Mouse (Mus musculus): ENCODE results near the gene Slc44a2.
"Not testable (repeated sequence)": the region's sequence is repeated elsewhere in the genome, so short reads cannot be mapped to it uniquely, and the experiment has no call there.

Gene Slc44a2

DNA sequence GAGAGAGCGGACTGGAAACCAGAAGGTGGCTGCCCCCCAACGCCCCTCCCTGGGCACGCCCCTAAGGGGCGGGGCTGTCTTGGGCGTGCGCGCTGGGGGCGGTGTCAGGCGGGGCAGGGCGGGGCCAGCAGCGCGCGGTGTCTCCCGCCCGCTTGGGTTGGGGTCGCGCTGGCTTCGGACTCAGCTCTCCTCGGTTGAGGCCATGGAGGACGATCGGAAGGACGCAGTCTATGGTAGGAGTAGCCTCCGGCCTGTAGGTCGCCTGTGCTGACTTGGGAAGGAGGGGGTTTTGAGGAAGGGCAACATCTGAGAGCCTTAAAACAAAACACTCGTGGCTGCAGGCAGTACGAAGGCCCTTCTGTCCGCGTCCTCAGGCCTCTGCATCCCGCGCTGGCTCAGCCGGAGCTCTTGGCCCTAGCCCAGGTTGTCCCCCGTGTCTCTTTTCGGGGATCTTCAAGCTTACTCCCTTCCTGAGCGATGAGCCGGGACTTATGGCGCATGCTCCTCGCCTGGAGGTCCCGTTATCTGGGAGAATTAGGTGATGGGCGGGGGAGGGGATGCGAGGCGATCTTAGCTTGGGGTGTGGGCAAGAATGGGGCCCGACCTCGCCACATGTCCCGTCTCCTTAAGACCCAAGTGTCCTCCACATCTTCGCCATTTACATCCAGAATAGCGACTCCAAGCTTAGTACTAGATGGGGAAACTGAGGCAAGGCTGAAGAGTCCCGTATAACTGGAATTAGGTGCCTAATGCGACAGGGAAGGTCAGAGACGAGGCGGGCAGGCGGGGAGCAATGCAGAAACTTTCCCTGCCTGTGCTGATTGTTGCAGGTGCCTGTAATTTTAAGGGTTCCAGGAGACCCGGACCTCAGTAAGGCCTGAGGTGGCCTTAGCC, at the start of gene Slc44a2:
Slc44a2 (plus strand) TSS at position 80 of the 894 bp plus-strand sequence.
- DNase-seq (ENCODE audit: low spot score): peak; percentile 88

DNA sequence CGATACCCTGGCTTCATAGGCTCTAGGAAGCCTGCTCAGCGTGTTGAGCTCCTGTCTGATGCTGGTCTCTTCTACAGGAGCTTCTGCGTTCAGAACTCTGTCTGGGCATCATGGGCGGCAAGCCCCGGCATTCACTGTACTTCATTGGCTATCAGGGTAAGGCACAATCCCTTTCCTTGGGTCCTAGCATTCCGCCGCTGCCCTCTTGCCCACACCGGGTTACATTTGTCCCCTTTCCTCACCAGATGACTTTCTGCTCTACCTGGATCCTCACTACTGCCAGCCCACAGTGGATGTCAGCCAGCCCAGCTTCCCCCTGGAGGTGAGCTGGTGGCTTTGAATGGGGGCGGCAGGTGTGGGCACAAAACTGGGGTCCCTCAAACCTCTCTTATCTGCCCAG, 48.1 kb upstream of the Slc44a2 start:
- no peak for DNase-seq (ENCODE audit: low spot score)

DNA sequence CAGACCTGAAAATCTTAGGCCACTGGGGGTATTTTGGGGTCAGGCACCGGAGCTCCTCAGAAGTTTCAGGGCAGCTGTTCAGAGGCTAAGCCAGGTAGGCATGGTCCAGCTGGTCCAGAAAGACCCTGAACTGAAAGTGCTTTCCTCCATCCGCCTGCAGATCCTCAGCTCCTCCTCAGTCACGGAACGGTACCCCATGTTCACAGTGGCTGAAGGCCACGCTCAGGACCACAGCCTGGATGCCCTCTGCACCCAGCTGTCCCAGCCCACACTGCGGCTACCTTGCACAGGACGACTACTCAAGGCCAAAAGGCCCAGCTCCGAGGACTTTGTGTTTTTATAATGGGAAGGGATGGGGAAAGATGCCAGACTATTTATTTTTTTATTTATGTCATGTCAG, 47.4 kb upstream of the Slc44a2 start:
- no peak for DNase-seq (ENCODE audit: low spot score)

DNA sequence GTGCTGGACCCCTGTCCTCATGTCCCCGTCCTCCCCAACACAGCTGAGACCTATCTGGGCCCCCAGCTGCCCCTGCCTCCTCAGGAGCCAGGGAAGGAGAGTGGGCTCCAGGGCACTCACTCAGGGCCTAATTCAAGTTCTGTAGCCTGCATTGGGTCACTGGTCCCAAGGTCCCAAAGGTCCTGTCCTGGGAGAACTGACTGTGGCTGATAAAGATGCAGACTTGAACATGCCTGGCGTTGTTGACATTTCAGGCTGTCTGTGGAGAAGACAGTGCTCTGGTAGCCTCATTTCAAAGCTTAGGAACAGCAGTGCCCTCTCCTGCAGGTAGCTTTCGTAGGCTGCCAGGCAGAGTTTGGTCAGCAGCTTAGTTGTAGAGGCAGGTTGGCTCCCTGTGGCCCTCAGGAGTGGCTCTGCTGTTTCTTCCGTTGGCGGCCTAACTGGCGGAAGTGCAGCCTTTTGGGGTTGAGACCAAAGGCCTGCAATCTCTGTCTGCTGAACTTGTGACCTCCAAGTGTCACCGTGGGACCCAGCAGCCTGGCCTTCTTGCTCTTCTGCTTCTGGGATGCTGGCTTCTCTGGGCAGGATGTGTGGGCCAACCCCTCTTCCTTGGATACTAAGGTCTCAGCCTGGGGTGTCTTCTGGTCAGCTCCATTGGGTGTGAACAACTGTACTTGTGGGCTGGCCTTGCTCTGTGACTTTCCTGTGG, 46.8 kb upstream of the Slc44a2 start:
- no peak for DNase-seq (ENCODE audit: low spot score)

DNA sequence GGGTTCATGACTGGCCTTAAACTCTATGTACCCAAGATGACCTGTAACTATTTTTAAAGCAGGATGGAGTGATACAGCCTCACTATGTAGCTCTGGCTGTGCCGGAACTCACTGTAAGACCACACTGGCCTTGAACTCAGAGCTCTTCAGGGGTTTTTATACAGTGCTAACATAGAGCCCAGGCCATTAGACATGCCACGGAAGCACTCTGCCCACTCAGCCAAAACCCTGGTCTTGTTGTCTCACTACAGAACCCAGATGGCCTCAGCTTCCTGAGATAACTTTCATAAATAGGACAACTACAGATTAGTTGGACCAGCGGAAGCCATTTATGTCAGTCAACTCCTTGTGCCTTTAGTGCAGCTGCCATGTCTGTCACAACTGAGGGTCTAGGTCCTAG, 46.2 kb upstream of the Slc44a2 start:
- no peak for DNase-seq (ENCODE audit: low spot score)

DNA sequence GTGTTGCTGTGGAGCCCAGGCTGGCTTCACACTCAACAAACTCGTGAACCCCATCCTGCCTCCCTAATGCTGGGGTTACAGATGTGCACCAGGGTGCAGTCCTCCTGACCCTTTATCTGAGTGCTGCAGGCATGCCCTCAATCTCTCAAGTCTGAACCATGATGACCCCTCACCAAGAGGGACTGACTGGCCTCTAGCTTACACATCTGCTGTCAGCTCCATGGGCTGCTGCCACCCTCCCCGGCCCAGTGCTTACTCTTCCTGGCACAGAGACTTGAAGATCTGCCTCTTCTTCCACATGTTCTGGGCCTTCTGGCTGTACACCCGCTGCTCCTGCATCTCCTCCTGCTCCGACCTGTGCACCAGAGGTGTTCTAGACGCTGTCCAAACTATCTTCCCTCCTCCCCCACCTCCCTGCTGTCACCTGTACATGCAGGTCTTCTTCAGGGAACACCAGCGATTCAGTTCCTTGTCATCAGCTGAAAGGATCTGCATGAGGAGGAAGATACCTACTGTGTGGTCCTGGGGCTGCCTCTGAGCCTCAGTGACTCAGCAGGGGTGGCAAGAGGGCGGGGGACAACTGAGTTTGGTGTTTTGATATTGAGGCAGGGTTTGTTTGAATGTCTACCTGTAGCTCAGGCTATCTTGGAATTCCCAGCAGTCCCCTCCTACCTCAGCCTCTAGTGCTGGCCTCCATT, 45.3 kb upstream of the Slc44a2 start:
- DNase-seq (ENCODE audit: low spot score): no peak

DNA sequence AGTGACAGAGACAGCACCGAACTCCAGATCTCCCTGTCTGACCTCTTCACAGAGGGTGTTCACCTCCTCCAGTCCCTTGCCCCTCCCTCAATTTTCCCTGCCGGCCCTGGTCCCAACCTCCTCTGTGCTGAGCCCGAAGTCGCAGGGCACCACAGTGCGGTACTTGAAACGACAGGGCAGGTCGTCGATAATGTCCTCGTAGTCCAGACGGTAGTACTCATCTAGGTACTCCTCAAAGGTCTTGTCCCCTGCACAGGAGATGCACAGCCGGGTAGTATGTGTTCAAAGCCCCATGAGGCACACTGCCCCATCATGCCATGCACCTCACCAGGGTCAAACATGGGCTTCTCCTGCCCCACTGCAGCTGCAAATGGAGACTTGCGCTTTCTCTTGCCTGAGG, 44.8 kb upstream of the Slc44a2 start:
- no peak for DNase-seq (ENCODE audit: low spot score)

DNA sequence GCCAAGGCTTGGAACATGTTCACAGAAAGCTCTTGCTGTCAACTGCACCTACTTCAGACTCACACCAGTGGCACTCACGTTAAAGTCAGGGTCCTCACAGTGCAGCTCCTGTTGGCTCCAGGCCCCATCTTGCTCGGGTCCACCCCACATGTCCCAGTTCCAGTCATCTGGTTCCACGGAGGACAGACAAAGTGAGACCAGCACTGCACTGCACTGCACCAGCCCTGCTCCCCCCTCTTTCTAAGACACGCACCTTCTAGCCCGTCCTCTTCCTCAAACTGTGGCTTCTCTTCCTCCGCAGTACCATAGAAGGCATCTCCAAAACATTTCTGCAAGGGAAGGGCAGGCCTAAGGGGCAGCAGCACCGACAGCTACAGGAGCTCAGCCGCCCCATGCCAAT, 44.2 kb upstream of the Slc44a2 start:
- no peak for DNase-seq (ENCODE audit: low spot score)

DNA sequence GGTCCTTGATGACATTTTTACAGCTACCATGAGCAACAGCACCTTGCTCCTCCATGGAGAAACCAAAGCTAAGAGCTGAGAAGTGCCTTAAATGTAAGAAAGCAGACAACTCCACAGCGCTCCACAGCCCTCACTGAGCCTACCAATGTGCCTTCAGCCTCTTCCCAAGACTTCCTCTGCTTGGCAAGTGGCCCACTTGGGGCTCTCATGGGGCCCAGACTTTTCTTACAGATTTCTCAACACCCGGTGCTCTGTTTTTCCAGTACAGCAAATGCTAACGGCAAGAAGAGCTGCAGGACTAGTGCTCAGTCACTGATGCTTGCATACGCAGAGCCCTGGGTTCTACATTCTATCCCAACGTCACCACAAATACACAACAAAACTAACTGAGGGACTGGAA, 42.7 kb upstream of the Slc44a2 start:
- no peak for DNase-seq (ENCODE audit: low spot score)

DNA sequence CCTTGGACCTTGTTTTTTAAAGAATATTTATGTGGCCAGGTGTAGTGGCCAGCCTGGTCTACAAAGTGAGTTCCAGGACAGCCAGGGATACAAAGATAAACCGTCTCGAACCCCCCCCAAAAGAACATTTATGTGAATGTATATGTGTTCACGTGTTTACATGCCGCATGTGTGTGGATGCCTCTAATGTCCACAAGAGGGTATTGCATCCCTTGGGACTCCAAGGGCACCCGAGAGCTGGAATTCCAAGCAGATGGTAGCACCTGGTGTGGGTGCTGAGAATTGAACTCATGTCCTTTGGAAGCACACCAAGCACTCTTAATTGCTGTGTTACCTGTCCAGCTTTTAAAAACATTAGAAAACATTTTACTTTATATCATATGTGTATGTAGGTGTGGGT, 36.9 kb upstream of the Slc44a2 start:
- DNase-seq (ENCODE audit: low spot score): no peak

DNA sequence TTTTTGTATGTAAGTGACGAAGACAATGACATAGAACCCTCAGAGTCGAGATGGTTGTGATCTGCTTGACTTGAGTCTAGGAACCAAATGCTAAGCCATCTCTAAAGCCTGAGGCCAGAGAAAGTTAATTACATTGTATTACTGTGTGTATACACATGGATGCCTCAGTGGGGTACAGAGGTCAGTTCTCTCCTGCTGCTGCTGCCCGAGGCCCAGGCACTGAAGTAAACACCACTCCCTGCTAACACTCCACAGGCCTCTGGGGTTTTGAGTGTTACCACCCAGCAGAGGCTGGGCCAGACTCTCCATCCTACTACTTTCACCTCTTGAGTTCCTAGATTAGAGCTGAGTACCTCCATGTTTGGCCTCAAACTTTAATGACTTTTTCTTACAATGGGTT, 36.5 kb upstream of the Slc44a2 start:
- DNase-seq (ENCODE audit: low spot score): peak; percentile 39

DNA sequence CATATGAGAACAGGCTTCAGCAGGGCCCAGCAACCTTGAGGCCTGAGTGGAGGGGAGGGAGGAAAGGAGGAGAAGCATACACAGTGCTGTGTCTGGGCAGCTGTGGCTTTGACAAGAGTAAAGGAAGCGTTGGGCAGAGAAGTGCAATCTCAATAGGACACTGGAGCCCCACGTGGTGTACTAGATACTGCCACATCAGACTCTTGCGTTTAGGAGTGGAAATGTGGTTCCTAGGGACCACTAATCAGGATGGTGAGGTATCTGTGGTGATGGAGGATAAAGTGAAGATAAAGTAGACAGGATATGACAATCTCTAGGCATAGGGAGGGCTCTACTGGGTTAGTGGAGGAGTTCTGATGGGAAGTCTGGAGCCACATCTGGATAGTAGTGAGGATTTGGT, 33.7 kb upstream of the Slc44a2 start:
- DNase-seq (ENCODE audit: low spot score): no peak

DNA sequence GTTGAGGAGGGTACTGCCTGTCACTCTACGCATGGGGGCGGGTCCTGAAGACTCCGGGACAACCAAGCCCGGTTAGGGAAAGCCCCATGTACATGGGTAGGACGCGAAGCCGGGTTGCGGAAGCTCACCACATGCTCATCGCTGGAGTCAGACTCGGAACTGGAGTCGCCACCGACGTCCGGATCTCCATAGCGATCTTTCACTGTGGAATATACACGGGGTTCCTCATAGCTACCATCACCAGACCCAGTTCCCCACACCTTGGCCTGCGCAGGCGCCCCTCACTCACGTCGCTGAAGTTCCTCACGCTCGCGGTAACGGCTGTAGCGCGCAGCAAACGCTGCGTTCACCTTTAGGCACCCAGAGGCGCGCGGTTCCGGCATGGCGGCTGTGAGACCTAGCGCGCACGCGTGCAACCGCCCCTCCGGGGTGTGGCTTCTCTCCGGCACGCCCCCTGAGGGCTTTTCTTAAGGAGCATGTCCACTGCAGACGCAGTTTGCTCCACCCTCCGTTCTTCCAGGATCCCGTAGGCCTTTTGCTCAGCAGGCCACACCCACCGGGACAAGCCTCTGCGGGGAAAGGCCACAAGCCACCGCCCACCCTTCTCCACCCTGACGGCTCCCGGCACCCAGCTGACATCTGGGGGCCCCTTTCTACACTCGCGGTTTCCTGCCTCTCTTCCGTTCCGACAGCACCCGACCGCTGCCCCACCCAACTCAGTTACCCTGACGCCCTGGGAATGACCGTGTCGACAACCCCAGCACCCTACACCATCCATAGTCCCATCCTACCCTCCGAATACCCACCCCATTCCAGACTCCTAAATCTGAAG, 32.7 kb upstream of the Slc44a2 start, which contains the start of gene Kri1:
Kri1 (minus strand) TSS at position 399 of the 832 bp plus-strand sequence.
- peak; percentile 96 for DNase-seq (ENCODE audit: low spot score)

DNA sequence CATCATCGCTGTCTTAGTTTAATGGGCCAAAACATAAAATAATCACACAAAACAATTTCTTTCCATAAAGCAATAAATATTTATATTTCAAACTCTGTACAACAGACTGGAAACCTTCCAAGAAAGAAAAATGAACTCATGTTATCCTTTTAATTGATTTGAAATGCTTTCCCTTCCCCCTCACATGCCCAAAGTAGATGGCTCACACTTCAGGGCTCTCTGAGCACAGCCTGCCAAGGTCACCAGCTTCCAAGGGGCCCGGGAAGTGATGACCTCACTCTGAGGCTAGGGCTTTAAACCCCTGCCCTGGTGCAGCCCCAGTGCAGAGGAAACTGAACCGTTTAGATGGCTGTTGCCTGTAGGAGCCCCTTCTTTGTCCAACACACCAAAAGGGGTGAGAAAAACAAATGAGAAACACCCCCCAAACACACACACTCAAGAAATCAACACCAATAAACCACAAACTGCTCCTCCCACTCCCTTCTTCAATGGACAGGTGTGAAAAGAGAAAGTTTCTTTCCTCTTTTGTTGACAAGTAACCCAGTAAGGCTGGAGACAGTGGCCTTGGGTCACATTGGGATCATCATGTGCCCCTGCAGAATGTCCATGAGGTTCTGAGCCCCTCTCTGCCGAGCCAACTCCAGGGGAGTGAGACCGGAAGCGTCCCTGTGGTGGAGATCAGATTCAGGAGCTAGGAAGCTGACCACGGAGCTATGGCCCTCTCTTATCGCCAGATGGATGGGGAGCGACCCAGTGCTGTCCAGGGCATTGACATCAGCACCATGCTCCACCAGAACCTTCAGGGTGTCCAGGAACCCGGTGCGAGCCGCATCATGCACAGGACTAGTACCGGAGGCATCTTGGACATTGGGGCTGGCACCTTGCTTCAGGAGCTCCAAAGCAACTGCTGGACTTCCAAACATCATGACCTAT, 31.8 kb upstream of the Slc44a2 start:
- DNase-seq (ENCODE audit: low spot score): no peak

DNA sequence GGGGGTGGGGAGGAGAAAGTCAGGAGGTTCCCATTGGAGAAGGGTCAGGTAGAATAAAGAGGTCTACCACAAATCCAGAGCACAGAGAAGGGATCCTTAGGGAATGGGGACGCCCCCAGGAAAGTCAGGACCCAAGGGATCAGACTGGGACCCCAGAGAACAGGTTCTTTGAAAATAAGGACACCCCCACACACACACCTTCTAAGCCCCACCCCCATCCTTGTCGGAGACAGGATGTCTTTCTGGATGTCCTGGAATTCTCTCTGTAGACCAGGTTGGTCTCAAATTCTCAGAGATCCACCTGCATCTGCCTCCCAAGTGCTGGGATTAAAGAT, 31.2 kb upstream of the Slc44a2 start:
- no peak for DNase-seq (ENCODE audit: low spot score)

DNA sequence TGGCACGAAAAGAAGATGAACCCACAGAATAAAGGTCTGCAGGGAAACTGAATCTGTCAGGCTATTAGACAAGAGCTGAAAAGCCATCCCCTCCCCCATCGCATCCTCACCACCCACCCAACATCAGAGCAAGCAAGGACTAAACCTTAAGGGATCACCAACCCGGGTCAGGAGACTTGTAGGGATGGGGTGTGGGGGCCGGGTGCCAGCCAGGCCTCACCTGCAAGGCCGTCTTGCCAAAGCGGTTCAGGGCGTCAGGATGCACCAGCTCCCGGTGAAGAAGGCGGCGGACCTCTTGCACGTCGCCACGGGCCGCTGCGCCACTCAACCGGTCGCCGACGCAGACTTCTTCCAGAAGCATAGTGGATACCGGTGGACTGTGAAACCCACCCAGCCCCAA, 29.9 kb upstream of the Slc44a2 start:
- no peak for DNase-seq (ENCODE audit: low spot score)

DNA sequence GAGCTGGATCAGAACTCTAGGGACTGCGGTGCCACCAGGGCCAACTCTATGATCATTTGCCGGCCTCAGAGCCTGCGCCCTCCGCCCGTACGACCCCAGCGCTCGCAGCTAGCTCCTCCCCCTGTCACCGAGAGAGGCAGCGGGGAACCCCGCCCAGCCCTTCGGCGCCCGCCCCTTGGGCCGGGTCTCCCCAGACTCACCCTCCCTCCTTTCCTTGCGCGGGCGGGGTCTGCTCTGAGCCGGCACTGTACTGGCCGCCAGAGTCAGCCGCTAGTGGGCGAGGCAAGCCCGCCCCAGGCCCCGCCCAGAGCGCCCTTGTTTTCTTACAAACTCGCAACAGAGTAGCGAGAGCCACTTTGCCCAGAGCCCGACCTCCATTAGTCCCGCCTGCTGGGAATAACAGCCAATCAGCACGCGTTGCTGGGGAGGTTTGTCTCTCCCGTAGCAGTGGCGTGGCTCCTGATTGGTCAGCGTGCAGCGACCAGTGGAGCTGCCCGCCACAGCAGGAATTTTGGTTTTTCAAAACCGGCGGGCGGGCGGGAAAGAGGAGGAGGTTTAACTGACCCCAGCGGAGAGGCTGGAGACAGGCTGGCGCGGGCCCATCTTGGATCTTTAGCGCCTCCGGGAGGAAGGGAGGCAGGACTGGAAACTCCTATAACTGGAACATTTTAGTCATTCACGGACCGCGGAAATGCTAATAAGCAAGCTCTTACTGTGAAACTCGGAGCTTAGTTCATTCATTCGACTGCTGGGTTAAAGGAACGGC, 29.3 kb upstream of the Slc44a2 start, which contains the start of gene Cdkn2d:
Cdkn2d (minus strand) TSS at position 386 of the 766 bp plus-strand sequence.
- DNase-seq (ENCODE audit: low spot score): peak; percentile 100

DNA sequence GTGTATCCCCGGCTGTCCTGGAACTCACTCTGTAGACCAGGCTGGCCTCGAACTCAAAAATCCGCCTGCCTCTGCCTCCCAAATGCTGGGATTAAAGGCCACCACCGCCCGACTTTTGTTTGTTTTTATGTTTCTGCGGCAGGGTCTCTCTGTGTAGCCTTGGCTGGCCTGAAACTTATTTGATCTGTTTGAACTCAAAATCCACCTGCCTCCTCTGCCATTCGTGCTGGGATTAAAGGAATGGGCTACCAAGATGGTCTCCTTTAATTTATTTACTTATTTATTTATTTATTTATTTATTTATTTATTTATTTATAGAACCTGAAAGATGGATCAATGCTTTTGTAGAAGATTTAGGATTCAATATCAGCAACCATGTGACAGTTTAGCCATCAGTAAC, 28.6 kb upstream of the Slc44a2 start:
- DNase-seq (ENCODE audit: low spot score): not testable (repeated sequence)

DNA sequence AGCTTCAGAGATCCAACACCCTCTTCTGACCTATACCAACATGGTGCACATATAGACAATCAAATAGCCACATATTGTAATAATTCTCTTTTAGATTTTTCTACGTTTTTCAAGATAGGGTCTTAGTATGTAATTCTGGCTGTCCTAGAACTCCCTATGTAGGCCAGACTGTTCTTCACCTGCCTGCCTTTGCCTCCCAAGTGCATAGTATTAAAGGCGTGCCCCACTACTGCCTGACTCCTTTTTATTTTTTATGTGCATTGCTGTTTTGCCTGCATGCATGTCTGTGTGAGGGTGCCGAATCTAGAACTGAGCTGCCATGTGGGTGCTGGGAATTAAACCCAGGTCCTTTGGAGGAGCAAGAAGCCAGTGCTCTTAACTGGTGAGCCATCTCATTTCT, 28.2 kb upstream of the Slc44a2 start:
- no peak for DNase-seq (ENCODE audit: low spot score)

DNA sequence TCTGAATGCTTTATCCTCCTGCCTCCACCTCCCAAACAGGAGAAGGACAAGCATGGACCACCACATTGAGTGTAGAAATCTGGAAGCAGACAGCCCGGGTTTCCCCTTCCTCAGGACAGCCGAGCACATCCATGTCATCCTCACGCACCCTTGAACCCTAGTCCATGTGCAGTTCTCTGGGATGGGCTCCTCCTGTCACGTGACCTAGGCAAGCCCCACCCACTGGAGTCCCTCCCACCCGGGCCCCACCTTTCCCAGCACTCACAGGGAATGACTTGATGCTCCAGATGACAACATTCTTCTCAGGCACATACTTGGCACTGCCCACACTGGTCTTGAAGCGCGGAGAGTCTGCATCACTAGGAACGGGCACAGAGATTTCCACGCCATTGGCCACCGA, 21.5 kb upstream of the Slc44a2 start:
- DNase-seq (ENCODE audit: low spot score): no peak
